Mouse (Mus musculus) forebrain, embryonic 13.5 days (tissue): ENCODE measurements at regions not wholly inside any gene's neighbourhood (a gene's known extent, or its start where the extent isn't known, plus 50 kb on each side); places are given as distances from the start of the nearest gene placed in this dataset.
"Not testable (repeated sequence)": the region's sequence is repeated elsewhere in the genome, so short reads cannot be mapped to it uniquely, and the experiment has no call there.

Experiments used
- ATAC-seq: fragments of 200-750 bp; cut with Nextera tagmentation; 2 replicates; pipeline ENCODE4 v1.8.0; 2017
- H3K27ac ChIP-seq: fragments of 300-500 bp; sonication (generic); 2 replicates; pipeline ENCODE4 v1.5.1; 2015; ENCODE audit warnings: inconsistent platforms, mild to moderate bottlenecking, moderate library complexity
- H3K27me3 ChIP-seq: fragments of 300-500 bp; sonication (generic); 2 replicates; pipeline ENCODE4 v1.6.1; 2015; ENCODE audit warnings: mild to moderate bottlenecking, inconsistent platforms
- H3K36me3 ChIP-seq: fragments of 300-500 bp; sonication (generic); 2 replicates; pipeline ENCODE4 v1.6.1; 2015; ENCODE audit warnings: mild to moderate bottlenecking, inconsistent platforms; ENCODE audit not compliant: poor library complexity, severe bottlenecking
- H3K4me1 ChIP-seq: fragments of 300-500 bp; sonication (generic); 2 replicates; pipeline ENCODE4 v1.6.1; 2015; ENCODE audit warnings: inconsistent platforms
- H3K4me2 ChIP-seq: fragments of 300-500 bp; sonication (generic); 2 replicates; pipeline ENCODE4 v1.6.1; 2015; ENCODE audit warnings: inconsistent platforms, mild to moderate bottlenecking, moderate library complexity
- H3K4me3 ChIP-seq: fragments of 300-500 bp; sonication (generic); 2 replicates; pipeline ENCODE4 v1.5.1; 2015; ENCODE audit warnings: mild to moderate bottlenecking, inconsistent platforms
- H3K9ac ChIP-seq: fragments of 300-500 bp; sonication (generic); 2 replicates; pipeline ENCODE4 v1.6.1; 2015; ENCODE audit warnings: mild to moderate bottlenecking, inconsistent platforms
- H3K9me3 ChIP-seq: fragments of 300-500 bp; sonication (generic); replicated peaks from 2 replicates; pipeline ENCODE4 v1.6.1; 2016; ENCODE audit warnings: inconsistent platforms
- WGBS: fragments of 180-500 bp; shearing (Covaris S2); methylation state at CpG from one replicate; pipeline ENCODE4 v1.1.7; 2015; 5-methylcytosine and 5-hydroxymethylcytosine counted together

DNA sequence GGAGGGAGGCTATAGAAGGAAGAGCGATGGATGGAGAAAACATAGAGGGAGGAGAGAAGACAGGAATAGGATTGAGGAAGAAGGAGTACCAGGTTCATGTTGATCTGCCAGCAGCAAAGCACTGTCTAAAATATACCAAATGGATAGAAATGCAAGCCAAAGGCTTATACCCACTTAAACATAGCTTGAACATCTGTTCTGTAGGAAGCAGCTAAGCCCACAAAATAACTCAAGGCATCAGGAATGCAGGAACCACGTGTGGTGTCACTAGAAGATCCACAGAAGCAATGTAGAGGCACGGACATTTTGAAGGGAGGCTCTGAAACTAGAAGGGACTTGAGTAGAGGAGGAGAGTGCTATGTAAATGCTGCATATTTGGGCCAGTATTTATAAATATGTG is 78.9 kb downstream of the Smgc start:
- Histone ChIP-seq H3K9me3 (no peaks in the 10 kb centered on the region), H3K4me1 (no peaks in the 10 kb centered on the region), H3K27ac (no peak overlapping the region), H3K27me3 (no peaks in the 10 kb centered on the region), H3K4me3 (no peak overlapping the region), H3K36me3 (no peaks in the 10 kb centered on the region), H3K4me2 (no peak overlapping the region), H3K9ac (no peak overlapping the region)
- ATAC-seq = no peak
- 78% methylated on average over 3 of the region's 3 CpGs for WGBS

DNA sequence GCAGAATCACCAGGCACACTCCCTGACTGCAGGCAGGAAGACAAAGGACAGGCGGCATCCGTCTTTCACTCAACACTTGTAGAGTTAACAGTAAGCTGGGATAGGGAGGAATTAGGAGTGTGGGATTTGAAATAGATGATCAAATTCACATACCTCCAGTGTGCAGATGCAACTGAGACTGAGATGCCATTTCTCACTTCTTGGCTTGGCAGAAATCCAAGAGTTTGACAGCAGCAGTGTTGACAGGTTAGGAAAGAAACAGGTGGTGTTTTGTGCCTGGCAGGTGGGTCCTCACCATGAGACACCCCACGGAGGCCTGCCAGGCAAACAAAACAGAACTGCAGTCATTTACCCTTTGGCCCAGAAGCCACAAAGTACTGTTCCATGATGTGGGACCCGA is 79.8 kb downstream of the Smgc start:
- Histone ChIP-seq H3K27me3 (no peaks in the 10 kb centered on the region), H3K9ac (no peak overlapping the region), H3K4me3 (no peak overlapping the region), H3K4me2 (no peak overlapping the region), H3K4me1 (no peaks in the 10 kb centered on the region), H3K36me3 (no peaks in the 10 kb centered on the region), H3K27ac (no peak overlapping the region), H3K9me3 (no peaks in the 10 kb centered on the region)
- no peak for ATAC-seq
- WGBS = 43% methylated on average over 4 of the region's 4 CpGs

DNA sequence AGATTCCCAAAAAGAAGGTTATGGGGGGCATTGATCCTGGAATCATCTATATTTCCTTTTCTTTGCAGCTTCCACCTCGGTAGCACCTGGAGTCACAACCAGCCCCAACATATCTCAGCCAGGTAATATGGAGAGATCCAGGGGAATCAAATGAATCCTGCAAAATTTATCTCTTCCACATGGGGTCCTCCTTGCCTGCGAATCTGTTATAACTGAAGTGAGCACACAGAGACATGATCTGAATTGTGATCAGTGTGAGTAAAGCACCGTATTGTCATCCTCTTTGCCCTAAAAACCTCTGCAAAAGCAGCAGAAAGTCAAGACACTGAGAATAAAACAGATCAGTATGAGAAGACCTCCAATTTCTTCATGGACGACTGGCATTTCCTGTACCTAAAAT is 86.5 kb downstream of the Smgc start:
- no peak overlapping the region for H3K4me3 ChIP-seq
- H3K9me3 ChIP-seq = no peaks in the 10 kb centered on the region
- no peaks in the 10 kb centered on the region for H3K4me1 ChIP-seq
- H3K36me3 ChIP-seq = no peaks in the 10 kb centered on the region
- H3K27me3 ChIP-seq = no peaks in the 10 kb centered on the region
- no peak overlapping the region for H3K4me2 ChIP-seq
- H3K9ac ChIP-seq = no peak overlapping the region
- no peak overlapping the region for H3K27ac ChIP-seq
- no peak for ATAC-seq
- 84% methylated on average over 4 of the region's 4 CpGs for WGBS

DNA sequence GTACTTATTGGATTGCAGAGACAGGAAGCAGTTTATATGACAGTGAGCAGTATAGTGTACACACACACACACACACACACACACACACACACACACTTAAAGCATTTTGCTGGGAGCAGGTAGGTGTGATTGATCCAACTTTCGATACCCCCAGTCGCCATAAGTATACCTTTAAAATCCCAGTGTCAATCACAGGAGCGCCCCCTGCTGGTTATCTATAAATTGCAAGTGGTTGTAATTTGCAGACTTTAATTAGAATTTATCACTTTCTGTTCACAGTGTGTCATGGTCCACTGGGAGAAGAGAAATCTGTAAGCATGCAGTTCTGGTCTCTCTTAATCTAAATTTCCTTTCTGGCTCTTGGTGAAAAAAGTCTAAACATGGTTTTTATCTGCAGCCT is 89.4 kb downstream of the Smgc start:
- H3K4me2 ChIP-seq = no peak overlapping the region
- H3K27me3 ChIP-seq = no peaks in the 10 kb centered on the region
- no peaks in the 10 kb centered on the region for H3K9me3 ChIP-seq
- no peak overlapping the region for H3K4me3 ChIP-seq
- ATAC-seq = no peak
- no peaks in the 10 kb centered on the region for H3K4me1 ChIP-seq
- no peak overlapping the region for H3K9ac ChIP-seq
- WGBS = 13% methylated on average over 3 of the region's 3 CpGs
- H3K36me3 ChIP-seq = no peaks in the 10 kb centered on the region
- no peak overlapping the region for H3K27ac ChIP-seq

DNA sequence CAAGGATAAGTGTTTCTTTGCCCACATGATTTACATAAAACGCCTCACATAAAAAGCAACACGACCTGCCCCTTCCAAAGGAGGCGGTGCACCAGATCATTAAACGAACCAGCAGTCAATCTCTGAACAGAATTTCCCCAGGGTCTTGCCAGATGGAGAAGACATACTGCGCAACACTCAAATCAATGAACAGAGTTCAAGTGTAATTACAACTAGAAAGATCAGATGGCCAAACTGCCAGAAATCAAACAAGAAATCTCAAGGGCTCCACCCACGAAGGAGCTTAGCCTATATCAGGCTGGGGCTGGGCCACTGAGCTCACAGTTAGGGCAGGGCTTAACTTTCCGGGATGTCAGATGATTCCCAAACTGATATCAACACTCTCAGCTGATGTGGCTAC is 90.4 kb downstream of the Smgc start:
- Histone ChIP-seq H3K9me3 (no peaks in the 10 kb centered on the region), H3K4me2 (no peak overlapping the region), H3K4me3 (no peak overlapping the region), H3K9ac (no peak overlapping the region), H3K27me3 (no peaks in the 10 kb centered on the region), H3K36me3 (no peaks in the 10 kb centered on the region), H3K4me1 (no peaks in the 10 kb centered on the region), H3K27ac (no peak overlapping the region)
- peak; percentile 50; the same call in 1 of the 2 replicates for ATAC-seq
- WGBS = 51% methylated on average over 7 of the region's 7 CpGs

DNA sequence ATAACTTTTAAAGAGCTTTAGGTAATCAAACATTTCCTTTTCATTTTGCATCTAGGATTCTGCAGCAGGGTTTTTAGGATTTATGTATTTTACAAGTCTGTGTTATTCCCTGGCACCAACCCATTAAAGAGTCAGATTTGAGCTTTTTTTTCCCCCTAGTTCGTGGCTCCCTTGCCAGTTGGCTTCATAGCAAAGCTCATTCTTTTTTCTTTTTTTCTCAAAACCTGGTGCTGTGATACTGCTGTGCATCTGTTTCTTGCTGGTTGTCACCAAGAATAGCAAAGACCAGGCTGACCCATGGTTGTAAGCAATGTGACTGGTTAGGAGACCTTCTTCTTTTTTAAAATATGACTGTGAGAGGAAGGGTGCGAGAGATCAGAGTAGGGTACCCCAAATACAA is 93.7 kb upstream of the Cntn1 start:
- WGBS = 86% methylated on average over 2 of the region's 2 CpGs
- Histone ChIP-seq H3K4me2 (no peak overlapping the region), H3K4me1 (no peaks in the 10 kb centered on the region), H3K9me3 (no peaks in the 10 kb centered on the region), H3K36me3 (no peaks in the 10 kb centered on the region), H3K27me3 (no peaks in the 10 kb centered on the region), H3K4me3 (no peak overlapping the region), H3K27ac (no peak overlapping the region), H3K9ac (no peak overlapping the region)
- no peak for ATAC-seq

DNA sequence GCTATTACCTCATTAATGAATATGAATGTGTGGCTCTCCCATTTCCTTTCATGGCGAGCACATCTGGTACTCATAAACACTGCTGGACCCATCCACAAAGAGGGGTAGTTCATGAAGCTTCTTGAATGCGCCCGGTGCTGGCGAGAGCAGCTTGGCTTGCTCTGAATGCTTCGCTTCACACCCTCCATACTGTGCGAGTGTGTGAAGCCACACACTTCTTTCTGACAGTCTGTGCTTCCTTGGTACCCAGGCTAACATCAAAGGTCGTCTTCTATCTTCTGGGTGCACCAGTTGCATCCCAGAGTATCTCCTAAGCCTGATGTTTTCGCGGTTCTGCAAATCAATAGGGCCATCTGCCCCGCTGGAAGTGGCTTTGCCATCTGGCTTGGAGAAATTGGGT is 85.8 kb upstream of the Cntn1 start:
- H3K9ac ChIP-seq = no peak overlapping the region
- no peaks in the 10 kb centered on the region for H3K36me3 ChIP-seq
- H3K4me2 ChIP-seq = no peak overlapping the region
- H3K27ac ChIP-seq = no peak overlapping the region
- no peaks in the 10 kb centered on the region for H3K9me3 ChIP-seq
- no peak overlapping the region for H3K4me3 ChIP-seq
- H3K4me1 ChIP-seq = no peaks in the 10 kb centered on the region
- H3K27me3 ChIP-seq = no peaks in the 10 kb centered on the region
- 75% methylated on average over 10 of the region's 10 CpGs for WGBS
- ATAC-seq = no peak

DNA sequence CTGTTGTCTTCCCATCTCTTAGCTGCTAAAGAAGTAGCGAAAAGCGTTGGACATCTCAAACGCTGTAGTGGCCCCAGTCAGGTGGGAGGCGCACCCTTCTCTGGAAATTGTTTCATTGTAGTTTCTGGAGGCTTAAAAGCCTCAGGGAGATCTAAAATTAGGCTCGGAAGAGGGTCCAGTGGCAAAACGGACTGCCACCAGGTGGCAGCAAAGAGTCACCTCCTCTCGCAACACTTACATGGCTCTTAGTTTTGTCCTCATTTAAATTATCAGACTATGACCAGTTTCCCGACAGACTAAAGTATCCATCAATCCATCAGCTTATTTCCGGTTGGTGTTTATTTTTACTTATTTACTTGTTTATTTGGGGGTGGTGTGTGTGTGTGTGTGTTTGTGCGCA is 81.6 kb upstream of the Cntn1 start:
- H3K27ac ChIP-seq = no peak overlapping the region
- no peak overlapping the region for H3K4me2 ChIP-seq
- H3K4me1 ChIP-seq = no peaks in the 10 kb centered on the region
- H3K4me3 ChIP-seq = no peak overlapping the region
- no peaks in the 10 kb centered on the region for H3K36me3 ChIP-seq
- ATAC-seq = peak; percentile 70
- no peaks in the 10 kb centered on the region for H3K9me3 ChIP-seq
- H3K27me3 ChIP-seq = no peaks in the 10 kb centered on the region
- no peak overlapping the region for H3K9ac ChIP-seq
- WGBS = 21% methylated on average over 10 of the region's 10 CpGs

DNA sequence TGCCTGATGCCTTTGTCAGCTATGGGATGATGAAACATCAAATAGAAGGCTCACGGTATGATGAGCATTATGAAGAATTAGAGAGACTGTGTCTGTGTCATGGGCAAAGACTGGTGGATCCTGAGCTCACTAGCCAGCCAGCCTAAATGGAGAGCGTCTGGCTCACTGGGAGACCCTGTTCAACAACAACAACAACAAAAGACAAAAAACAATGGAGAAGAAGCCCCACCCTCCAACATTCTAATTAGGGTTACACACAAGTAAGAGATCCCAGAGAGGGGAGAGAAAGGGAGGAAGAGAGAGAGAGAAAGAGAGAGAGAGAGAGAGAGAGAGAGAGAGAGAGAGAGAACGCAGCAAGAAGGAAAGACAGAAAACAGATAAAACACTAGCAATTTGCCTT is 79.6 kb upstream of the Cntn1 start:
- Histone ChIP-seq H3K9me3 (no peaks in the 10 kb centered on the region), H3K4me3 (no peak overlapping the region), H3K4me1 (no peaks in the 10 kb centered on the region), H3K4me2 (no peak overlapping the region), H3K36me3 (no peaks in the 10 kb centered on the region), H3K27me3 (no peaks in the 10 kb centered on the region), H3K27ac (no peak overlapping the region), H3K9ac (no peak overlapping the region)
- ATAC-seq = no peak
- 41% methylated on average over 3 of the region's 3 CpGs for WGBS

DNA sequence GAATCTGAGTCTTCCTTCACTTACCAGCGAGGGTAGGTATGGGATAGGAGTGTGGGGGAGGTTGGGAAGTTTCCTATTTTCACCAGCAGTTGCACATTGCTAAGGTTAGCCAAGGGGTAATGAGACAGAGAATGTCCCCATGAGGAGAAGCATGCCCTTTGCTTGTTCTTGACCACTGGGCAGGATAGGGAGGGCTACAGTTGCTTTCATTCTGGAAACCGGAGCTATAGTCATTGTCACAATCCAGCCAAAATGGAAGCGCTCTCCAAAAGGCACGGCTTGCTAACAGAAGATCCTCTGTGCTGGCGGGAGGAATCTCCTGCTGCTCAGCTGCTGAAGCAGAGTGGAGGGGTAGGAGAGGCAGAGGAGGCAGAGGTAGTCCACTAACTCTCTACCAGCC is 79.1 kb upstream of the Cntn1 start:
- Histone ChIP-seq H3K27me3 (no peaks in the 10 kb centered on the region), H3K9ac (no peak overlapping the region), H3K4me2 (no peak overlapping the region), H3K36me3 (no peaks in the 10 kb centered on the region), H3K4me3 (no peak overlapping the region), H3K9me3 (no peaks in the 10 kb centered on the region), H3K27ac (no peak overlapping the region), H3K4me1 (no peaks in the 10 kb centered on the region)
- 8% methylated on average over 5 of the region's 5 CpGs for WGBS
- no peak for ATAC-seq

DNA sequence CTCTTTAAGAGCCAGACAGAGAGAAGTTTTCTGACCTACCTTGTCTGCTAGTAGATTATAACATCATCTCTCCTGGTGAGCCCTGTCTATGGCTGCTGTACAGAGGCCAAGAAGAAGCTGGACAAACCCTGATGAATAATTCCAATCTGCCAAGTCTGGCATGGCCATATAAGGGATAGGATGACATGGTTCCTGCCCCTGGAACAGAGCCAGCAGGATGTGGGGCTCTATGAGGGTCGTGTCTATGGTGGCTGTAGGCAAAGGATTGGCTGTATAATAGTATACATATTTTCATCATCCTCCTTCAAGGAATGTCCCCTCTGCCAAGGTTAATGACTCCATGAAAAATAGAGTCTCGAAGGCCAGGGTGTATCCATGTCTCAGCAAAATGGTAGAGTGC is 75.4 kb upstream of the Cntn1 start:
- Histone ChIP-seq H3K9me3 (no peaks in the 10 kb centered on the region), H3K27ac (no peak overlapping the region), H3K36me3 (no peaks in the 10 kb centered on the region), H3K27me3 (no peaks in the 10 kb centered on the region), H3K4me1 (no peaks in the 10 kb centered on the region), H3K9ac (no peak overlapping the region), H3K4me3 (no peak overlapping the region), H3K4me2 (no peak overlapping the region)
- WGBS = 75% methylated on average over 2 of the region's 2 CpGs
- no peak for ATAC-seq

DNA sequence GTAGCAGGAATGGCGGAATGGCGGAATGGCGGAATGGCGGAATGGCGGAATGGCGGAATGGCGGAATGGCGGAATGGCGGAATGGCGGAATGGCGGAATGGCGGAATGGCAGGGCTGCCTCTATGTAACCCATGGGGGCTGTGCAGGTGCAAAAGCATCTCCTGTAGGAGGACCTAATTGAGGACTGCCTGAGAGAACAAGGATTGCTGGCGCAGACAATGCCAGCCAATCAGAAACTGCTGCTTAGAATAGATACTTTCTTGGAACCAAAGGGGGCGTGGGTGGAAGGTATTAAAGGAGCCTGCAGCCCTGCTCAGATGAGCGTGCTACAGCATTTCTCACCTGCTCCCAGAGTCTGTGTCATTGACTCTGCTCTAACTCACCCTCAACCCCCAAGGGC is 67.8 kb upstream of the Cntn1 start:
- H3K4me1 ChIP-seq, H3K36me3 ChIP-seq, H3K9ac ChIP-seq, H3K4me2 ChIP-seq, H3K4me3 ChIP-seq, H3K27me3 ChIP-seq, ATAC-seq, H3K27ac ChIP-seq: not testable (repeated sequence)
- WGBS = 99% methylated on average over 15 of the region's 15 CpGs
- H3K9me3 ChIP-seq = peaks cover 15% of the 10 kb centered on the region

DNA sequence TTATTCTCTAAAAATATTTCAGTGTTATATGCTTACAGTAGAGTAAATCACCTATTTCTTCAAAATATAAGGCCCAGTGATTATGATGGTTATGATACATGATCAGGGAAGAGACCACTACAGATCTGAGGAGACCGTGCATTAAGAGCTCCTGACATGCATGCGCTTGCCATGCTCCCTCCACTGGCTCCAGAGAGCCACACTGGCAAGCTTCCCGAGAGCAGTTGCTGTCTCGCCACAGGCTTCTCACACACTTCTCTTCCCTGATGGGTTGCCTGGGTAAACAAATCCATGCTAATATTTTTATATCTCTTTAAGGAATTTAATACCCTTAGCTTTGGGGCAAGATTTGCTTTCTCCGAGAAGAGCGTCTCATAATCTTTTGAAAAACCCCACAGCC is 50.9 kb upstream of the Cntn1 start:
- ATAC-seq = no peak
- Histone ChIP-seq H3K9me3 (no peaks in the 10 kb centered on the region), H3K27me3 (no peaks in the 10 kb centered on the region), H3K9ac (no peak overlapping the region), H3K27ac (no peak overlapping the region), H3K36me3 (no peaks in the 10 kb centered on the region), H3K4me1 (no peaks in the 10 kb centered on the region), H3K4me3 (no peak overlapping the region), H3K4me2 (no peak overlapping the region)
- 77% methylated on average over 6 of the region's 6 CpGs for WGBS
